Mouse (Mus musculus): ENCODE measurements around the gene Styx. TPM values are rescaled to one million over a fixed set of nuclear protein-coding genes. Genes with fewer than 3 reads are reported as not detected.
"Not testable (repeated sequence)": the region's sequence is repeated elsewhere in the genome, so short reads cannot be mapped to it uniquely, and the experiment has no call there.

Styx gene
- polyA plus RNA-seq, 2 experiments = 23.3 to 74.1 TPM

DNA sequence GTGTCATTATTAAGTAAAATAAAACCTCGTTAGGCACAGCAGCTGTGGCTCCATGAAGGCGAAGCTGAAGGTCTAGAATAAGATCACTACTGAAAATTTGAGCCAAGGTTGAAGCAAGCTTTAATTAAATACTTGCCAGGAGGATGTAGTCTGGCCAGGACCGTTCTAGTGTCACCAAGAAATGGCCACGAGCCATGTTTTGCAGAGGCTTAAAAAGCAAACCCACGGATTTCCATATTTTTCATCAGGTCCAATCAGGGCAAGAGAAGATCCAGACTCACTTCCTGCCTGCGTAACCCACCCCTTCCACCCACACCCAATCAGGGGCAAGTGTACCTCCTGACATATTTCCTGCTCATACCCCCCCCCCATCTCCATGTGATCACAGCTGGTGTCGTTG lies 52.8 kb downstream of the Styx start:
- Histone ChIP-seq H3K4me3 (replicated peaks; ENCODE audit: low read length) (no peak overlapping the region), H3K27me3 (ENCODE audit: control insufficient read depth, insufficient read depth, low read length) (no peaks in the 10 kb centered on the region), H3K9me3 (ENCODE audit: control insufficient read depth, low read length) (no peaks in the 10 kb centered on the region), H3K4me1 (ENCODE audit: control insufficient read depth, insufficient read depth, low read length) (no peaks in the 10 kb centered on the region), H3K9ac (ENCODE audit: low read depth, low read length, severe bottlenecking) (no peak overlapping the region), H3K4me2 (replicated peaks; ENCODE audit: low read depth, low read length, severe bottlenecking) (no peak overlapping the region), H3K36me3 (ENCODE audit: control insufficient read depth, insufficient read depth, low read length) (no peaks in the 10 kb centered on the region), H3K27ac (replicated peaks; ENCODE audit: low read depth, low read length) (no peak overlapping the region)
- TF ChIP-seq POLR2A (IDR thresholded peaks at IDR 0.05; ENCODE audit: borderline replicate concordance, extremely low read depth, insufficient read depth, insufficient read length) = no peak
- WGBS = 71% methylated on average over 7 of the region's 7 CpGs
- DNase-seq (ENCODE audit: low spot score) (no peak), ATAC-seq (ENCODE audit: low FRiP score, low read depth) (no peak)

DNA sequence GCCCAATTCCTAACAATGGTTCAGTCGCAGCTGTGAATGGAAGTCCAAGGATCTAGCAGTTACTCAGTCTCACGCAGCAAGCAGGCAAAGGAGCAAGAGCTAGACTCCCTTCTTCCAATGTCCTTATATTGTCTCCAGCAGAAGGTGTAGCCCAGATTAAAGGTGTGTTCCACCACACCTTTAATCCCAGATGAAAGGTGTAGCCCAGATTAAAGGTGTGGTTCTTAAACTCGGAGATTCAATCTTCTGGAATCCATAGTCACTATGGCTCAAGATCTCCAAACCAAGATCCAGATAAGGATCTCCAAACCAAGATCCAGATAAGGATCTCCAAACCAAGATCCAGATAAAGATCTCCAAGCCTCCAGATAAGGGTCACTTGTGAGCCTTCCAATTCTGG lies 53.9 kb downstream of the Styx start, which contains the start of gene Gnpnat1:
Gene Gnpnat1, minus strand, starts transcription at position 101 of the 400 bp plus-strand sequence.
- H3K9me3 ChIP-seq (ENCODE audit: control insufficient read depth, low read length); H3K36me3 ChIP-seq (ENCODE audit: control insufficient read depth, insufficient read depth, low read length); H3K4me3 ChIP-seq (replicated peaks; ENCODE audit: low read length); H3K9ac ChIP-seq (ENCODE audit: low read depth, low read length, severe bottlenecking); H3K27me3 ChIP-seq (ENCODE audit: control insufficient read depth, insufficient read depth, low read length); H3K4me2 ChIP-seq (replicated peaks; ENCODE audit: low read depth, low read length, severe bottlenecking); ATAC-seq (ENCODE audit: low FRiP score, low read depth); DNase-seq (ENCODE audit: low spot score); H3K4me1 ChIP-seq (ENCODE audit: control insufficient read depth, insufficient read depth, low read length); H3K27ac ChIP-seq (replicated peaks; ENCODE audit: low read depth, low read length): not testable (repeated sequence)
- WGBS = 94% methylated on average over 1 of the region's 3 CpGs

- Histone ChIP-seq H3K9me3 (ENCODE audit: control insufficient read depth, low read length) (no peaks in the 10 kb centered on the region), H3K27ac (replicated peaks; ENCODE audit: low read depth, low read length) (no peak overlapping the region), H3K9ac (ENCODE audit: low read depth, low read length, severe bottlenecking) (no peak overlapping the region), H3K27me3 (ENCODE audit: control insufficient read depth, insufficient read depth, low read length) (no peaks in the 10 kb centered on the region), H3K4me1 (ENCODE audit: control insufficient read depth, insufficient read depth, low read length) (no peaks in the 10 kb centered on the region), H3K4me2 (replicated peaks; ENCODE audit: low read depth, low read length, severe bottlenecking) (no peak overlapping the region), H3K36me3 (ENCODE audit: control insufficient read depth, insufficient read depth, low read length) (no peaks in the 10 kb centered on the region), H3K4me3 (replicated peaks; ENCODE audit: low read length) (no peak overlapping the region)
- TF ChIP-seq POLR2A (IDR thresholded peaks at IDR 0.05; ENCODE audit: borderline replicate concordance, extremely low read depth, insufficient read depth, insufficient read length) = no peak
- no peak for DNase-seq (ENCODE audit: low spot score)
- ATAC-seq (ENCODE audit: low FRiP score, low read depth) = no peak
- WGBS = 90% methylated on average over 4 of the region's 4 CpGs
Observed at GRCm38 (mm10) chr14:45416265-45416664, 65.4 kb downstream of the Styx start.

DNA sequence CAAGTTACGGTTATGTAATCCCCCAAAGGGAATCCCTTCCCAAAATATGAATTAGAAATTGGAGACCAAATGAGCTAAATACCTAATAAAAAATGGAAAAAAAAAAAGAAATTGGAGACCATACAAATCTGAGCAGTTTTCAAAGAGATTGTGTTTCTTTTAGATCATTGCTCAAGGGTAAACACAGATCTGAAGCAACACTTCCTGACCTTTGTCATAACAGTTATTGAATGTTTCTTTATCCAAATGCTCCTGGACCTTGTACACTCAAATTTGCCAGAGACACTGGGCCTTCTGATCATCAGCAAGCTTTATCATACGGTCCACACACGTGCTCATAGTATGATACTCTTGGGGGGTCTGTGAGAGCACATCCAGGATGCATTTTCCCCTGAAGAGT lies 67.7 kb downstream of the Styx start:
- Histone ChIP-seq H3K4me1 (ENCODE audit: control insufficient read depth, insufficient read depth, low read length) (no peaks in the 10 kb centered on the region), H3K27me3 (ENCODE audit: control insufficient read depth, insufficient read depth, low read length) (no peaks in the 10 kb centered on the region), H3K4me3 (replicated peaks; ENCODE audit: low read length) (no peak overlapping the region), H3K9me3 (ENCODE audit: control insufficient read depth, low read length) (no peaks in the 10 kb centered on the region), H3K4me2 (replicated peaks; ENCODE audit: low read depth, low read length, severe bottlenecking) (no peak overlapping the region), H3K9ac (ENCODE audit: low read depth, low read length, severe bottlenecking) (no peak overlapping the region), H3K36me3 (ENCODE audit: control insufficient read depth, insufficient read depth, low read length) (no peaks in the 10 kb centered on the region), H3K27ac (replicated peaks; ENCODE audit: low read depth, low read length) (no peak overlapping the region)
- ATAC-seq (ENCODE audit: low FRiP score, low read depth) = no peak
- no peak for DNase-seq (ENCODE audit: low spot score)
- TF ChIP-seq POLR2A (IDR thresholded peaks at IDR 0.05; ENCODE audit: borderline replicate concordance, extremely low read depth, insufficient read depth, insufficient read length) = no peak
- WGBS = 73% methylated on average over 3 of the region's 3 CpGs

- TF ChIP-seq POLR2A (IDR thresholded peaks at IDR 0.05; ENCODE audit: borderline replicate concordance, extremely low read depth, insufficient read depth, insufficient read length) = no peak
- no peak for DNase-seq (ENCODE audit: low spot score)
- Histone ChIP-seq H3K4me1 (ENCODE audit: control insufficient read depth, insufficient read depth, low read length) (no peaks in the 10 kb centered on the region), H3K4me2 (replicated peaks; ENCODE audit: low read depth, low read length, severe bottlenecking) (no peak overlapping the region), H3K9ac (ENCODE audit: low read depth, low read length, severe bottlenecking) (no peak overlapping the region), H3K27ac (replicated peaks; ENCODE audit: low read depth, low read length) (no peak overlapping the region), H3K4me3 (replicated peaks; ENCODE audit: low read length) (no peak overlapping the region), H3K27me3 (ENCODE audit: control insufficient read depth, insufficient read depth, low read length) (no peaks in the 10 kb centered on the region), H3K9me3 (ENCODE audit: control insufficient read depth, low read length) (no peaks in the 10 kb centered on the region), H3K36me3 (ENCODE audit: control insufficient read depth, insufficient read depth, low read length) (no peaks in the 10 kb centered on the region)
- 81% methylated on average over 4 of the region's 4 CpGs for WGBS
- no peak for ATAC-seq (ENCODE audit: low FRiP score, low read depth)
Observed at GRCm38 (mm10) chr14:45419323-45419722, 68.4 kb downstream of the Styx start.

DNA sequence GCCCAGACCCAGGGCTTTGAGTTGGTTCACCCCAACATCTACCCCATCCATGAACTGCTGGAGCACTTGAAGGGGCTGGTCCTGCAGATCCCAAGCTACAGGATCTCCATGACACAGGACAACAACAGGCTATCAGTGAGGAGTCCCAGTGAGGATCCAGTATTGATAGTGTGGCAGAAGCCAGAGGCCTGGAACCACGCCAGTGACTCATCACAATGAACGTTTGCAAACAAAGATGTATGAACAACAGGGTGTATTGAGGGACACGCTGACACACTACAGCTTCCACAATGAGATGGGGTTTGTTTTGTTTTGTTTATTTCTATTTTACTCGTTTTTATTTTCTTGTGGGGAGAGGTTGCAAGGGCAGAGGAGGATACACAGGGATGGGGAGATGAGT lies 71.5 kb downstream of the Styx start:
- WGBS = 69% methylated on average over 4 of the region's 4 CpGs
- no peak for ATAC-seq (ENCODE audit: low FRiP score, low read depth)
- H3K36me3 ChIP-seq (ENCODE audit: control insufficient read depth, insufficient read depth, low read length) = no peaks in the 10 kb centered on the region

More for the DNA sequence above, 71.5 kb downstream of the Styx start:
- no peaks in the 10 kb centered on the region for H3K27me3 ChIP-seq (ENCODE audit: control insufficient read depth, insufficient read depth, low read length)
- TF ChIP-seq POLR2A (IDR thresholded peaks at IDR 0.05; ENCODE audit: borderline replicate concordance, extremely low read depth, insufficient read depth, insufficient read length) = no peak
- no peak overlapping the region for H3K4me2 ChIP-seq (replicated peaks; ENCODE audit: low read depth, low read length, severe bottlenecking)
- H3K27ac ChIP-seq (replicated peaks; ENCODE audit: low read depth, low read length) = no peak overlapping the region
- 0 out of 2 replicates have a peak, but pooled peaks cover 6% of the 10 kb centered on the region for H3K9me3 ChIP-seq (ENCODE audit: control insufficient read depth, low read length)
- DNase-seq (ENCODE audit: low spot score) = no peak
- no peak overlapping the region for H3K4me3 ChIP-seq (replicated peaks; ENCODE audit: low read length)
- no peaks in the 10 kb centered on the region for H3K4me1 ChIP-seq (ENCODE audit: control insufficient read depth, insufficient read depth, low read length)
- H3K9ac ChIP-seq (ENCODE audit: low read depth, low read length, severe bottlenecking) = no peak overlapping the region
